Mouse (Mus musculus): ENCODE data around the gene Rhox2f.
"Not testable (repeated sequence)": the region's sequence is repeated elsewhere in the genome, so short reads cannot be mapped to it uniquely, and the experiment has no call there.

- TF ChIP-seq CTCF (IDR thresholded peaks at IDR 0.05; ENCODE audit: low read depth, low read length); POLR2AphosphoS5 (IDR thresholded peaks at IDR 0.05; ENCODE audit: insufficient replicate concordance, low read depth, low read length); TAL1 (conservative IDR thresholded peaks at IDR 0.05; ENCODE audit: low read depth, low read length); GATA1 (IDR thresholded peaks at IDR 0.05; ENCODE audit: borderline replicate concordance, low read length): not testable (repeated sequence)
These were observed 14.1 kb upstream of the Rhox2f start, which contains the start of gene Rhox4e for GRCm38 (mm10) chrX:37557112-37557511.

All from G1E (cell line).